Mouse (Mus musculus) hindbrain, postnatal 0 days (tissue): ENCODE measurements around the gene Trpv2. TPM values are rescaled to one million over a fixed set of nuclear protein-coding genes. Genes with fewer than 3 reads are reported as not detected.

Experiments
- ATAC-seq: fragments of 200-750 bp; cut with Nextera tagmentation; 2 replicates; pipeline ENCODE4 v1.8.0; 2017; ENCODE audit warnings: mild to moderate bottlenecking, moderate TSS enrichment, moderate library complexity
- DNase-seq: peaks from one replicate; pipeline ENCODE4 v3.0.0-alpha.2; 2015; ENCODE audit warnings: low spot score
- H3K27ac ChIP-seq: fragments of 300-500 bp; sonication (generic); 2 replicates; pipeline ENCODE4 v1.5.1; 2014; ENCODE audit warnings: mild to moderate bottlenecking
- H3K27me3 ChIP-seq: fragments of 300-500 bp; sonication (generic); 2 replicates; pipeline ENCODE4 v1.6.1; 2014; ENCODE audit warnings: low read length, mixed read lengths; ENCODE audit not compliant: insufficient read depth
- H3K36me3 ChIP-seq: fragments of 300-500 bp; sonication (generic); 2 replicates; pipeline ENCODE4 v1.6.1; 2014; ENCODE audit warnings: low read length, mixed read lengths; ENCODE audit not compliant: insufficient read depth
- H3K4me1 ChIP-seq: fragments of 300-500 bp; sonication (generic); 2 replicates; pipeline ENCODE4 v1.6.1; 2014; ENCODE audit warnings: antibody characterized with exemption, low read length, mixed read lengths; ENCODE audit not compliant: insufficient read depth
- H3K4me2 ChIP-seq: fragments of 300-500 bp; sonication (generic); 2 replicates; pipeline ENCODE4 v1.6.1; 2014; ENCODE audit warnings: low read depth, mild to moderate bottlenecking, low read length, moderate library complexity, mixed read lengths
- H3K4me3 ChIP-seq: fragments of 300-500 bp; sonication (generic); 2 replicates; pipeline ENCODE4 v1.5.1; 2014; ENCODE audit warnings: low read length
- H3K9ac ChIP-seq: fragments of 300-500 bp; sonication (generic); replicated peaks from 2 replicates; pipeline ENCODE4 v1.6.1; 2014; ENCODE audit warnings: mild to moderate bottlenecking, low read length, moderate library complexity, mixed read lengths
- H3K9me3 ChIP-seq: fragments of 300-500 bp; sonication (generic); 2 replicates; pipeline ENCODE4 v1.6.1; 2016; ENCODE audit warnings: low read length, mixed read lengths
- CTCF ChIP-seq: IDR thresholded peaks from 2 replicates; pipeline ENCODE4 v1.5.1; 2016; ENCODE audit warnings: antibody characterized with exemption, control low read depth, low read depth
- WGBS: fragments of 180-500 bp; shearing (Covaris S2); extraction: QIAGEN DNeasy Blood & Tissue Kit; methylation state at CpG from one replicate; pipeline ENCODE4 v1.1.7; 2014; 5-methylcytosine and 5-hydroxymethylcytosine counted together
- polyA plus RNA-seq: library from polyadenylated mRNA; unstranded; fragments of >200 nt; fragmentation: Nextera tagmentation; extraction: Ambion mirVana; gene quantifications from 2 replicates; pipeline ENCODE4 v1.2.1, GENCODE M21; 2015
- total RNA-seq: library from RNA; depleted of rRNA; stranded (reverse); fragments of >200 nt; gene quantifications from 2 replicates; pipeline ENCODE4 v1.2.3, GENCODE M21; 2014

The Trpv2 gene
- total and polyA plus RNA-seq, 2 experiments from 2014 or later = 24.9 to 46.2 TPM

GRCm38 (mm10) chr11:62601732-62602618 is 27.7 kb downstream of the Trpv2 start:
- Histone ChIP-seq H3K4me1 (peaks cover 24% of the 10 kb centered on the region), H3K4me3 (peak overlapping the region; percentile 85), H3K27ac (peak overlapping the region; percentile 96), H3K9me3 (no peaks in the 10 kb centered on the region), H3K27me3 (no peaks in the 10 kb centered on the region), H3K36me3 (peaks cover 21% of the 10 kb centered on the region), H3K4me2 (peak overlapping the region; percentile 54), H3K9ac (peak overlapping the region; percentile 93)
- WGBS = 11% methylated on average over 17 of the region's 17 CpGs
- no peak for DNase-seq
- no peak for TF ChIP-seq CTCF
- ATAC-seq = no peak

GRCm38 (mm10) chr11:62602619-62603311 is 28.5 kb downstream of the Trpv2 start:
- peak overlapping the region; percentile 85 for H3K4me3 ChIP-seq
- TF ChIP-seq CTCF = peak; percentile 46
- H3K4me2 ChIP-seq = peak overlapping the region; percentile 96
- H3K27ac ChIP-seq = peak overlapping the region; percentile 96
- WGBS = under 1% methylated on average over 58 of the region's 58 CpGs
- H3K4me1 ChIP-seq = peaks cover 24% of the 10 kb centered on the region
- peak overlapping the region; percentile 93 for H3K9ac ChIP-seq
- DNase-seq (peak; percentile 100), ATAC-seq (peak; percentile 96)
- H3K27me3 ChIP-seq = no peaks in the 10 kb centered on the region
- H3K36me3 ChIP-seq = peaks cover 27% of the 10 kb centered on the region
- H3K9me3 ChIP-seq = no peaks in the 10 kb centered on the region

GRCm38 (mm10) chr11:62603312-62604056 is 29.2 kb downstream of the Trpv2 start:
- TF ChIP-seq CTCF = peak; percentile 48
- ATAC-seq = no peak
- H3K4me3 ChIP-seq = peak overlapping the region; percentile 85
- peak overlapping the region; percentile 96 for H3K4me2 ChIP-seq
- DNase-seq = peak; percentile 31
- no peaks in the 10 kb centered on the region for H3K27me3 ChIP-seq
- peaks cover 28% of the 10 kb centered on the region for H3K36me3 ChIP-seq
- H3K27ac ChIP-seq = peak overlapping the region; percentile 96
- H3K9me3 ChIP-seq = no peaks in the 10 kb centered on the region
- under 1% methylated on average over 13 of the region's 13 CpGs for WGBS
- peaks cover 24% of the 10 kb centered on the region for H3K4me1 ChIP-seq
- peak overlapping the region; percentile 93 for H3K9ac ChIP-seq

- Histone ChIP-seq H3K4me3 (peak overlapping the region; percentile 85), H3K4me2 (peak overlapping the region; percentile 96), H3K9me3 (no peaks in the 10 kb centered on the region), H3K4me1 (peaks cover 24% of the 10 kb centered on the region), H3K27ac (0 out of 2 replicates have a peak overlapping the region, but pooled peaks have one; percentile 26), H3K9ac (peak overlapping the region; percentile 93), H3K27me3 (no peaks in the 10 kb centered on the region), H3K36me3 (peaks cover 33% of the 10 kb centered on the region)
- DNase-seq (no peak), ATAC-seq (no peak)
- no peak for TF ChIP-seq CTCF
- 17% methylated on average over 5 of the region's 5 CpGs for WGBS
These were observed 29.9 kb downstream of the Trpv2 start for GRCm38 (mm10) chr11:62604123-62604706.

- no peaks in the 10 kb centered on the region for H3K27me3 ChIP-seq
- WGBS = 16% methylated on average over 3 of the region's 3 CpGs
- TF ChIP-seq CTCF = no peak
- H3K9me3 ChIP-seq = no peaks in the 10 kb centered on the region
- H3K4me2 ChIP-seq = peak overlapping the region; percentile 96
- H3K36me3 ChIP-seq = peaks cover 33% of the 10 kb centered on the region
- ATAC-seq (no peak), DNase-seq (no peak)
- peak overlapping the region; percentile 93; the same call in 1 of the 2 replicates for H3K9ac ChIP-seq
- H3K4me1 ChIP-seq = peaks cover 24% of the 10 kb centered on the region
- peak overlapping the region; percentile 85 for H3K4me3 ChIP-seq
- H3K27ac ChIP-seq = peak overlapping the region; percentile 15; the same call in 1 of the 2 replicates
These were observed 30.8 kb downstream of the Trpv2 start for GRCm38 (mm10) chr11:62604886-62605618.
